Mouse (Mus musculus) urinary bladder, postnatal 4 days (tissue): Measurements from ENCODE around the gene Prickle4.

ENCODE experiments used
- DNase-seq, 2 experiments: peaks; one replicate each; pipeline ENCODE4 v3.0.0; 2021 to 2022; ENCODE audit warnings: low spot score in 2 of 2

Gene Prickle4

DNA sequence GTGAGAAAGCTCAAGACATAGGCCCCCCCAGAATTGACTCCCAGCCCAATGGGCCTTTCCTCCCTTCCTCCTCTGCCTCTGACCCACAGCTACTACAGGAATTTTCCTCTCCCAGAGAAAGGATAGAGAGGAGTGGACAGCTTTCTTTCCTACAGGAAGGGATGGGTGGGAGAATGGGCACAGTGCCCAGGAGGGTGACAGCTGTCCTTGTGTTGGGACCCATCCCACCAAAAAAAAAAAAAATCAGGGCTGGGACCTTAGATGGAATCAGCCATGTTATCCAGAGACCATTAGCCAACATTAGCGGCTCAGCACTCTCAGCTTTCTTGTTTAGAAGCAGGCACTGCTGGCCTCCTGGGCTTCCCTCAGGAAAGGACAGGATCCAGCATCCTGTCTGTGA lies 11.7 kb upstream of the Prickle4 start:
- no peak for DNase-seq

DNA sequence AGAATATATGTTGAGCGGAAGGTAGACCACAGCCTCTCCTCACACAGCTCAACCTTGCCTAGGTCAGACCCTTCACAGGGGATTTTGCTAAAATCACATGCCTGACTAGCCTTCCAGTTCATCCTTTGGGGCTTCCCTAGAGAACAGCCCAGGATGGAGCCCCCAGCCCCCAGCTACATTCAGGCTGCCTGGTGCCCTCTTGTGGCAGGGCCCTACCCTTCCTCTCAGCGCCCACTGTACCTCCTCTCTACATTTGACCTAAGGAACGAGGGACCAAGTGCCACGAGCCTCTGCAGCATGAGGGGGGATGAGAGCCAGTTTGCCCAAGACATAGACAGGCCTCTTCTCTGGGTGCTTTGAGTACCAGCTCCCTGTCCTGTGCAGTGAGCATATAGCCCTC lies 10.2 kb upstream of the Prickle4 start:
- DNase-seq = no peak

DNA sequence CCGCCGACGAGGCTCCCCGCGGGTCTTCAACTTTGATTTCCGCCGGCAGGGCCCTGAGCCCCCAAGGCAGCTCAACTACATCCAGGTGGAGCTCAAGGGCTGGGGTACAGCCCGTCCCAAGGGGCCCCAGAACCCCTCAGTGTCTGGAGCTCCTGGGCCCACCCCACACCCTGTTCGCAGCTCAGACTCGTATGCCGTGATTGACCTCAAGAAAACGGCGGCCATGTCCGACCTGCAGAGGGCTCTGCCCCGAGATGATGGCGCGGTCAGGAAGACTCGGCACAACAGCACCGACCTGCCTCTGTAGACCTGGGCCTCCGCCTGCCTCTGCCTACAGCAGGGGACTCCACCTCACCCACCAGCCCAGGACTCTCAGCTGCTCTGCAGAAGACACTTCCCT lies 9.0 kb upstream of the Prickle4 start:
- no peak for DNase-seq

DNA sequence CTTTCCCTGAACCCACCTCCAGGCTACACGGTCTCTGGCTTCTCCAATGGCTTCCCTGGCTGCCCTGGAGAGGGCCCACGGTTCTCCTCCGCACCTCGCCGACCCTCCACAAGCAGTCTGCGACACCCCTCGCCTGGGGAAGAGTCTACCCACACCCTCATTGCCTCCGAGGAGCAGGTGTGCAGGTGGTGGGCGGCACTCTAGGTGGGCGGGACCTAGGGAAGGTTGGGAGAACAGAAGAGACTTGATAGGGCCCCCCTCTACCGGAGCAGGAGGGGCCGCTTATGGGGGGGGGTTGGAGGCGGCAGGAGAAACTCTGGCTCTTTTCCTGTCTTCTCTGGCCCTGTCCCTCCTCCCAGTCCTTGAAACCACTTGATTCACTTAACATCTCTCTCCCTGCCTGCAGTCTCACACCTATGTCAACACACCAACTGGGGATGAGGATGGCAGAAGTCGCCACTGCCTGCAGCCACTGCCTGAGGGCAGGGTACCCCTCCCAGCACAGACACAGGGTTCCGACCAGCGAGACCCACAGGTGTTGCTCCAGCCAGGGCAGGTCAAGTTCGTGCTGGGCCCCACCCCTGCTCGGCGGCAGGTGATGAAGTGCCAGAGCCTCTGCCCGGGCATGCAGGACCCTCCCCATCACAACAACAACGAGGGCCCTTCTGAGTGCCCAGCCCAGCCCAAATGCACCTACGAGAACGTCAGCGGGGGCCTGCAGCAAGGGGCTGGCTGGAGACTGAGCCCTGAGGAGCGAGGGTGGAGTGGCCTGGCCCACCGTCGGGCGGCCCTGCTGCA lies 8.2 kb upstream of the Prickle4 start:
- no peak for DNase-seq

DNA sequence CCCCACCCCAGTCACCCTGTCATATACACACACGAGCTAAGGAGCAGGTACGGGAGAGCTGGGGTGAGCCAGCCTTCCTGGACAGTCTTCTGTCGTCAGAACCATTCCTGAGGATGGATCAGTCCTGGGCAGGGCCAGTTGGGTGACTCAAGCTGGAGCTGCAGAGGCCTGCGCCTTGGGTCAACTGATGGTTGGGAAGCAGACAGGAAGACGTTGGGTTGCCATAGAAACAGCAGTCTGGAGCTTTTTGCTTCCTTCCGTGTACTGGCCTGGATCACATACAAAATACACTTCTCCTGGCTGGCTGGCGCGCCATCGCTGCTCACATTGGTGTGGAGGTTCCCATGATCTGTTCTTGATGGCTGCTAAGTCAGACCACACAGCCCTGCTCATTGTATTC lies 7.3 kb upstream of the Prickle4 start:
- DNase-seq = no peak

DNA sequence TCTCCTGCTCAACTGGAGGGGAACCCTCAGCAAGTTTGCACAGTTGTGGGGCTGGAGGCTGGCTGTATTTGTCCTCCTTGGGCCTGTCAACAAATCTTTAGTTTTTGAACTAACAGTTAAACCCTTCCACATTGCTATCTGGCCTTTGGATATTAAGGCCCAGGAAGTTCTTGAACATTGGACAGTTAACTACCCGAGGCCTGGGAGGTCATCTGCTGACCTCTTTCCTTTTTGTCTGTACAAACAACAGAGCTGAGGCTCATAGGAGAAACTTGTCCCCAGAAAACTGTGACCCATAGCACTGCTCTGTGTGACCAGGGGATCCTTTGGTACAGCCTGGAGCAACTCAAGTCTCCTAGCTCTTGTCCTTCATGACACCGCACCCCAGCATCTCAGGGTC lies 4.5 kb upstream of the Prickle4 start:
- no peak for DNase-seq

DNA sequence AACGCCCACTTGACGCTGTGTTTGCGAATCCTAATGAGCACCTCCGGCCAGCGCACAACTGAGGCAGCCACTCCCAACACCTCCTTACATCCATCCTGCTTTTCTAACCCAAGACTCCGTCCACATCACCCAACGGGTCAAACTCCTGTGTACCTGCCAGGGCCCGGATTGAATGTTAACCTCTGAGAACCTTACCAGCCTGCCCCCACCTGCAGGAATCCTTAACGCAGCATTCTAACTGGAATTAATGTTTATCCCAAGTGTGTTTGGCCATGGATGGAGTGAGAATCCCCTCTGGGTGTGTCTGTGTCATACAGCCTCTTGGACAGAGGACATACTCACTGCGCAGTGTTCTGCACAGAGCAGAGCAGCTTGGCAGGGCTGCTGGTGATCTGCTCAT lies 3.6 kb upstream of the Prickle4 start:
- DNase-seq = no peak

DNA sequence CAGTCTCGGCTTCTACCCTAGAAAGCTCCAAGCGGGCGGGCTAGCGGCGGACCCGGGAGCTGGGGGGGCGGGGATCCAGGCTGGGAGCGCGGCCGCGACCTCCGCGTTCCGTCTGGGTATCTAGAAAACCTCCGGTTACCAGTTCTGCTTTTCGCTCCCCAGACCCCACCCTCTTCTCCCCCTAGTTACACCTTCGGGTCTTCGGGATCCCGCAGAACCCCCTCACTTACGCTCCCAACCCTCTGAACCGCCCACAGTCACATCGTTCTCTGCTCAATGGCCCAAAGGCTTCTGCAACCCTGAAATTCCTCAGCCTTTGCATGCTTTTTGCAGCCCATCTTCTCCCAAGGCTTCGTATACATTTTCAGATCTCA lies 788 bp upstream of the Prickle4 start:
- no peak for DNase-seq

DNA sequence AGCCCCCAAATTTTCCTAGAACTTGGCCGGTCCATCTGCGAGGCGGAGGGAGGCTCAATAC lies 264 bp downstream of the Prickle4 start, which contains the start of gene Gm21981:
Gm21981 (minus strand) TSS at position 14 of the 61 bp plus-strand sequence.
- no peak for DNase-seq

DNA sequence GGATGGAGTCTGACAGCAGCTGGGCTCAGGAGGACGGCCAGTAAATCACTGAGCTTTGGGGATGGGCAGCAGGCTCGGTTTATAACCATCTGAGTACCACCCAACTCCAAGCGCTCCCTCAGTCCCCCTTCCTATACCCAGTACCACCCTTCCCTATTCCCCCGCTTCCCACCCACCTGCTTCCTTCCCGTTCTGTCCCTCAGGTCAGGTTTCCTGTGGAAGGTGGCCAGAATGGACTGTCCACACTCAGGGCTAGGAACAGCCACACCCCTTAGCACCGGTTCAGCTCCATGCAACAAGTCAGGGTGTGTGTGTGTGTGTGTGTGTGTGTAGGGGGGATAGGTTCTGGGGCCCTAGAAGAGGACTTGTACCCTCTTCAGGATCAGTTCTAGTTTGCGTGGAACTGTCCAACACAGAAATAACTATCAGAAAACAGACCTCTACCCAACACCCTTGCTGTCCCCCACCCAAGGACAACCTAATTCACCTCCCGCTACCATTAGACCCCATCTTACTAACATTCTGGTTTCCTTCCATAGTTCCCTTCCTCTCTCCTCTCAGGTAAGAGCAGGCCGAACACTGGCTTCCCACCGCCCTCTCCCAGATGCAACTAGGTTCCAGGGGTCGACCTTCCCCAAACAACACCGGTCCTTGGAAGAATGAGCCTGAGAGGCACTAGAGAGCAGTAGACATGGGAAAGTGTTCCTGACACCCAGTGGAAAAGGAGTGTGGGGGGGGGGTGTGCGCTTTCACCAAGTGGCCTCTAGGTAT lies 680 bp downstream of the Prickle4 start:
- DNase-seq = no peak

DNA sequence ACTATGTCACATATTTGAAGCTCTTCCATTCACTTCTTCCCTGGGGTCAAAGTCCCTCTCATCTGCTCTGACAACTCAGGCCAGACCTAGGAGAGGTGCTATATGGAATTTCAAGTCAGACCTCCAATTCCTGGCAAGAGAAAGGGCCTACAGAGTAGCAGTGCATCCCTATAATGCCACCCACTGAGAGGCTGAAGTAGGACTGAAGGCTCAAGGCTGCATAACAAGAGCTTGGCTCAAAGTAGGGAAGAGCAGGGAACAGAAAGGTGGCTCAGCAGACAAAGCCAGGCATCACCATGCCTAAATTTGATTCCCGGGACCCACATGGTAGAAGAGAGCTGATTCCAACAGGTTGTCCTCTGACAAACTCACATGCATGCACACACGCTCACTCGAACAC lies 2.9 kb downstream of the Prickle4 start:
- no peak for DNase-seq

DNA sequence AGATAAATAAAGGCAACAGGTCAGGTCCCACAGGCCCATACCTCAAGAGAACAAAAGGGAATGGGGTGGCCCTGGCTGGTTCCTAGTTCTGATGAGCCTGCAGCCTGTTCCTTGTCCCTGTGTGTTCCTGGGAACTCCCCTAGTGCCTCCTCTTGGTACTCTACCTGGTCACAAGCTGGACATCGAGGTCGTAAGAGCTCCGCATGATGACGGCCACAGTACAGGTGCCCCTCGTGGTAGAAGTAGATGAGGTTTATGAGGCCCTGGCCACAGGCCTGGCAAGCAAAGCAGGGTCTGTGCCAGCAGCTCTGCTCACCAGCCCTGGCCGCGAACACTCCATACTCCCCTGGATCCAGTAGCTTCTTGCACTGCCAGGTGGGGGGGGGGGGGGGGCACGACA lies 4.6 kb downstream of the Prickle4 start:
- no peak for DNase-seq

DNA sequence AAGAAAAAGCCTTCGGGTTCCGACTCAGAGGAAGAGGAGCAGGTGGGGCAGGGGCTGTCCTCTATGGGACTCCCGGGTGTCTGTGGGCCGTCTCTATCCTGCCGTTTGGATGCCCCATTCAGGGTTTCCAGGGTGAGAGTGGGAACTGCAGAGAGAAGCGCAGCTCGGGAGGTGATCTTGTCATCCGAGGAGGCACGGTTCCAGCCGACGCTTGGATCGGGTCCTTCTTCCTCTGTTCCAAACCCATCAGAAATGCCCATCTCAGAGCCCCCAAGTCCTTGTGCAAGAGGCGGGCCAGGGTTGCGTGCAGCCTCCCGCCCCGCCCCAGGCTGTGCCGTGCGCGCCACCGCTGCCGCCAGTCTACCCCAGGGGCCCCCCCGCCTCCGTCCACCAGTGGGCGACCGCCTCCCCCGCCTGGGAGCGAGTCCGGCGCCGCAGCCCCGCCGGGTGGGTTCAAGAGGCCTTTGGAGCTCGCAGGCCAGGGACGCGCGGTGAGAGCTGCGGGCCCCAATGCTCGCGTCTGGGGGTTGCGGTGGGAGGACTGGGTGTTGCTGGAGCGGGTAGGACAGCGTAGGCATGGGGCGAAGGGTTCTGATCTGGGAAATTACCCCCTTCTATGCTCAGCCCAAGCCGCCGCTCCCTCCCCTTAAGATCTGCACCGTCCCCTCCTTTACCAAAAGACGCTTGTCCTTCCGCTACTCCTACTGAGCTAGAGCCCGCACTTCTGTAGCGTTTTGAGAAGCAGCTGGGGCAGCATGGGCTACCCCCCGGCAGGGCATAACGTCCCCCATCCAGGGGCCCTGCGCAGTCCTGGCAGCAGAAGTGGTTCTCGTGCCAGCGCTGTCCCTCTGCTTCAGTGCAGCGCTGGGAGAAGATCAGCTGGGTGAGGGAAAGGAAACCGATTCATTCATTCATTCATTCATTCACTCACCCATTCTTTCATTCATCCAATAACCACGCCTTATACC lies 5.6 kb downstream of the Prickle4 start, which contains the start of gene Frs3:
Frs3 (plus strand) TSS at position 423 of the 968 bp plus-strand sequence.
- DNase-seq = peak; percentile 72 to 78

DNA sequence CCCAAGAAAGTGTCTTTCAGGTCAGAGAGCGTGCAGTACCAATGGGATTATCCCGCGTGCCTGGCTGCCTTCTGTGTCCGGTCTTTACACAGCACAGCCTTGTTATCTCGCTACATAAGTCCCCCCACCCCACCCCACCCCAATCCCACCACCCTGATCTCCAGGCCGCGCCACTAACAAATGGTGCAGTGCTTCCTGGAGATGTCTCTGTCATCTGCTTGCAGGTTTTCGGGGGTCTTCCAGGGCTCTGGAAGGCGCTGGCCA lies 6.3 kb downstream of the Prickle4 start, which contains the start of gene Tomm6:
Tomm6 (minus strand) TSS at position 43 of the 264 bp plus-strand sequence.
- no peak for DNase-seq

DNA sequence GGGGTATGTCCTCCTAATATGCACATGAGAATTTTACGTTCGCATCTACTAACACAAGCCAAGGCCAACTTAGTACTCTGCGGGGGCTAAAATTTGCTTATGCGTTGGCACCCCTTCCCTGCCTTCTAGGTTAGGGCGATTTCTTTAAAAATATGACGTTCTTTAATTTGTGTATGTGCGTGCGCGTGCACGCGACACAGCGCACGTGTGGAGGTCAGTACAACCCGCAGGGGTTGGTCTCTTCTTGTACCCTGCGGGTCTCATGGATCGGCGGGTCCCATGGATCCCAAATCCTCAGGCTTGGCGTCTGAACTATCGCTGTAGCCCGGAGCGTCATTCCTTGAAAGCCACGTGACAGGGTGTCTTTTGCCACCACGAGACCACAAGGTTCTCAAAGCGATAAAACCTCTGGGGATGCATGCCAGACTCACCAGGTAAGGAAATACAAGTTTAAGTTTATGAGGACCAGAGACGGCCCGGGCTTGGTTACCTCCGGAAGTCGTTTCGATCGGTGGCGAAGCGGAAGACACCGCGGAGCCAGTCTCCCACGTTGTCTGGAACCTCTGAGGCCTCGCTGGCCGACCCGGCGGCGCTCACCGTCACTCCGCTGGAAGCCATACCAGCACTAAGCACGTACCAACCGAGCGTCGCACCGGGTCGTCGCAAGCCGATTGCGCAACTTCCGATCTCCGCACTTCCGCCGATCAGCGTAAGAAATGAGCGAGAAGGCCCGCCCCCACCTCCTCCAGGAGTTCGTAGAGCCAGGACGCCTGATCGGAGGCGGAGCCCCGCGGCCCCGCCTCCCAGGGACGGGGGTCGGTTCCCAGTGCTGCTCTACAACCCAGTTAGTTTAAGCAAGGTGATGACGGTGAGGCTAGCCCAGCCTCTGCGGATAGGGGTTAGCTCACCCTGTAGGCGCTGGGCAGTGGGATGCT lies 6.9 kb downstream of the Prickle4 start:
- peak; percentile 90 to 95 for DNase-seq

DNA sequence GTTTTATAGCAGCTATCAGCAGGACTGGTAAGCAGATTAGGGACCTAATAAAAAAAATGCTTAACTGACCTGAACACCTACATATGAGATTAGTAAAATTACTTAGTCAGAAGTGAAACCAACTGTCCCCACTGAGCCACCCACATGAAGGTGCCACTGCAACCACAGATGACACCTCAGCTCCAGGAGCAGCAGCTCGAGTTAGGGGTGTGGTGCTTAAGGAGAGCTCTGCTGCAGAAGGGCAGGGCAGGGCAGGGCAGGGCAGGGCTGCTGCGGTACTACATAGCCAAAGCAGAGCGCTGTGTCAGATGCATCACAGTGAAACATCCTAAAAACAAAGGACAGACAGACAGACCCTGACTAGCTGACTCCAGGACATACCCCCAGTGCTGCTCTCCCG lies 11.7 kb downstream of the Prickle4 start:
- no peak for DNase-seq

DNA sequence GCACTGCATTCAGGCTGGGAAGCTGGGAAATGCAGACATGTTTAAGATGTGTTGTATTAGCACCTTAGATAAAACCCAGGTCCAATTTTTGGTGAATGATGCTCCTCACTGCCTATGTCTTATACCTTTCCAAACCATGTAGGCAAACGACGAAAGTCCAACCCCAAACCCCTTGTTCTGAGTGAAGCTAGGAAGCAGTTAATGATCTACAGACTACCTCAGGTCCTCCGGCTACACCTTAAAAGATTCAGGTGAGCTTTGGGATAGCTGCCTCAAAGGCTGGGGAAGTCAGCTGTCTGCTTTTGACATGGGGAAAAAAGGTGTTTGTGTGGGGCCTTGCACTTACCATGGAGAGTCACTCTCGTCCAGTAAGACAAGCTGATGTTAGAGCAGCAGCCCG lies 15.8 kb downstream of the Prickle4 start:
- no peak for DNase-seq

DNA sequence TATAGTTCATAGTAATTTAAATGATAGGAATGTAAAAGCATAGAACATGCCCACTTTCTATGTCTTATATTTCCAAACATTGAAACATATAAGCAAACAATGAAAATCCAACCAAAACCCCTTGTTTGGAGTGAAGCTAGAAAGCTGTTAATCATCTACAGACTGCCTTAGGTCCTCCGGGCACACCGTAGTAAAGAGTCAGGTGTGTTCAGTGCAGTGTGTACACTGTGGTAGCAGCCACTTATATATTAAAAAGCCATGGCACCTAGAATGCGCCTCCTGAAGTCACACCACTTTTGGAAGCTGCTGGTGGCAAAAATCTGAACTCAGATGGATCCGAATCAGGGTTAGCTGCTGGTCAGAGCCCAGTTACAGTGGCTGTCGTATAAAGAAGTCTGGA lies 16.3 kb downstream of the Prickle4 start:
- DNase-seq = no peak

DNA sequence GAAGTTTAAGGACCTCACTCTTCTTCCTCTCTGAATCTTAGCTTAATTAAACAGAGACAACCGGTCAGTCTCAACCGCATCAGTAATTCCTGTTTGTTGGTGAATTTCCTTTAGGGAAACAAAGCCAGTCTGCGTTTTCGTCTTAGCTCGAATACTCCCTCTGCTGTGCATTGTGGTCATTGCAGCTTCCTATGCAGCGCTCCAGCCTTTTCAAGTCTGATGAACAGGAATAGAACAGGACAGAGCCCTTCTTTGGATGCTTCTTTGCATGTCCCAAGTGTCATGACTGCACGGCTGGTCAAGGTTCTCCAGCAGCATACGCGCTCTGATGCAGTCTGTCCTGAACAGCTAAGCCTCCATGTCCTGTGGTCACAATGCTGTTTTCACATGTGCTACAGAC lies 18.0 kb downstream of the Prickle4 start:
- peak in 1 of 2 experiments; percentile 72 for DNase-seq

DNA sequence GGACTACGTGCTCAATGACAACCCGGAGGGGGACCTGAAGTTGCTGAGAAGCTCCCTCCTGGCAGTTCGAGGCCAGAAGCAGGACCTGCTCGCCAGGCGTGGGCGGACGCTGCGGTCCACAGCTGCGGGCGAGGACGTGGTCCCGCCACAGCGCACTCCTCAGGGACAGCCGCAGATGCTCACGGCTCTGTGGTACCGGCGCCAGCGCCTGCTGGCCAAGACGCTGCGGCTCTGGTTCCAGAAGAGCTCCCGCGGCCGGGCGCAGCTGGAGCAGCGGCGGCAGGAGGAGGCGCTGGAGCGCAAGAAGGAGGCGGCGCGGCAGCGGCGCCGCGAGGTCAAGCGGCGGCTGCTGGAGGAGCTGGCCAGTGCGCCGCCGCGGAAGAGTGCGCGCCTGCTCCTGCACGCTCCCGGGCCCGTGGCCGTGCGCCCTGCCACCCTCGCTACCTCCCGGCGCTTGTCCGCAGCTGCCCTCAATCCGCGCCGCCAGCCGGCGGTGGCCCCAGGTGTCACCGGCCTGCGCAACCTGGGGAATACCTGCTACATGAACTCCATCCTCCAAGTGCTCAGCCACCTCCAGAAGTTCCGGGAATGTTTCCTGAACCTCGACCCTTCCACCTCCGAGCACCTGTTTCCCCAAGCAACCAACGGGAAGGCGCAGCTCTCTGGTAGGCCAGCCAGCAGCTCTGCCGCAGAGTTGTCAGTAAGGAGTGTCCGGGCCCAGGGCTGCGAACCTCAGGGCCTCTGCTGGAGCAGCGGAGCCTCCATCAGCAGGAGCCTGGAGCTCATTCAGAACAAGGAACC lies 22.0 kb downstream of the Prickle4 start:
- DNase-seq = peak; percentile 68 to 70

DNA sequence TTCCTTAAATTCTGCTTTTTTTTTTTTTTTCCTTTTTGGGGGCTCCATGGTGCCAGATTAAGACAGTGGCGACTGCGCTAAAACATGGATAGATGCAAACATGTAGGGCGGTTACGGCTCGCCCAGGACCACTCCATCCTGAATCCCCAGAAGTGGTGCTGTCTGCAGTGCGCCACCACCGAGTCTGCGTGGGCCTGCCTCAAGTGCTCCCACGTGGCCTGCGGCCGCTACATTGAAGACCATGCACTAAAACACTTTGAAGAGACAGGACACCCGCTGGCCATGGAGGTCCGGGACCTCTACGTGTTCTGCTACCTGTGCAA lies 22.6 kb downstream of the Prickle4 start:
- DNase-seq = no peak
